Mouse (Mus musculus) kidney, embryonic 16.5 days (tissue): Measurements from ENCODE around the gene Dbnl. TPM values are rescaled to one million over a fixed set of nuclear protein-coding genes. Genes with fewer than 3 reads are reported as not detected.

Source experiments
- ATAC-seq: fragments of 200-750 bp; cut with Nextera tagmentation; 2 replicates; pipeline ENCODE4 v1.8.0; 2017; ENCODE audit warnings: moderate TSS enrichment; ENCODE audit not compliant: low FRiP score, low TSS enrichment
- H3K27ac ChIP-seq: fragments of 300-500 bp; sonication (generic); 2 replicates; pipeline ENCODE4 v1.5.1; 2014; ENCODE audit warnings: low read length
- H3K27me3 ChIP-seq: fragments of 300-500 bp; sonication (generic); 2 replicates; pipeline ENCODE4 v1.6.1; 2014; ENCODE audit warnings: low read length, control low read depth, mixed read lengths; ENCODE audit not compliant: insufficient read depth
- H3K36me3 ChIP-seq: fragments of 300-500 bp; sonication (generic); 2 replicates; pipeline ENCODE4 v1.6.1; 2014; ENCODE audit warnings: low read length, control low read depth, mixed read lengths; ENCODE audit not compliant: insufficient read depth
- H3K4me1 ChIP-seq: fragments of 300-500 bp; sonication (generic); 2 replicates; pipeline ENCODE4 v1.6.1; 2014; ENCODE audit warnings: low read length, control low read depth, mixed read lengths; ENCODE audit not compliant: insufficient read depth
- H3K4me2 ChIP-seq: fragments of 300-500 bp; sonication (generic); replicated peaks from 2 replicates; pipeline ENCODE4 v1.6.1; 2014; ENCODE audit warnings: low read depth, low read length
- H3K4me3 ChIP-seq: fragments of 300-500 bp; sonication (generic); 2 replicates; pipeline ENCODE4 v1.5.1; 2014; ENCODE audit warnings: mild to moderate bottlenecking, low read length
- H3K9ac ChIP-seq: fragments of 300-500 bp; sonication (generic); replicated peaks from 2 replicates; pipeline ENCODE4 v1.6.1; 2014; ENCODE audit warnings: low read length
- H3K9me3 ChIP-seq: fragments of 300-500 bp; sonication (generic); 2 replicates; pipeline ENCODE4 v1.6.1; 2016; ENCODE audit warnings: low read length, control low read depth
- WGBS: fragments of 180-500 bp; shearing (Covaris S2); extraction: QIAGEN DNeasy Blood & Tissue Kit; methylation state at CpG from one replicate; pipeline ENCODE4 v1.1.7; 2014; 5-methylcytosine and 5-hydroxymethylcytosine counted together
- polyA plus RNA-seq: library from polyadenylated mRNA; unstranded; fragments of >200 nt; fragmentation: Nextera tagmentation; extraction: Ambion mirVana; gene quantifications from 2 replicates; pipeline ENCODE4 v1.2.1, GENCODE M21; 2015

Dbnl gene
- polyA plus RNA-seq, 1 experiment from 2014 or later = 132 TPM

GRCm38 (mm10) chr11:5761820-5762632 is 26.3 kb upstream of the Dbnl start, which contains the start of gene Urgcp:
Gene Urgcp (minus strand): TSS chr11:5762376.
- peak within 1 kb of the TSS; percentile 72 for H3K4me2 ChIP-seq
- peak within 1 kb of the TSS; percentile 97 for H3K27ac ChIP-seq
- peak; percentile 99 for ATAC-seq
- peak within 1 kb of the TSS; percentile 55 for H3K4me3 ChIP-seq
- H3K4me1 ChIP-seq = peaks cover 11% of the 10 kb centered on the region
- under 1% methylated on average over 68 of the region's 68 CpGs for WGBS
- no peaks in the 10 kb centered on the region for H3K27me3 ChIP-seq
- H3K9me3 ChIP-seq = no peaks in the 10 kb centered on the region
- peaks cover 3% of the 10 kb centered on the region; the same call in 1 of the 2 replicates for H3K36me3 ChIP-seq
- H3K9ac ChIP-seq = peak within 1 kb of the TSS; percentile 73

- peak overlapping the region; percentile 55 for H3K4me3 ChIP-seq
- H3K9me3 ChIP-seq = no peaks in the 10 kb centered on the region
- H3K4me2 ChIP-seq = peak overlapping the region; percentile 72
- H3K4me1 ChIP-seq = peaks cover 11% of the 10 kb centered on the region
- no peak for ATAC-seq
- H3K36me3 ChIP-seq = peaks cover 3% of the 10 kb centered on the region; the same call in 1 of the 2 replicates
- H3K9ac ChIP-seq = peak overlapping the region; percentile 60
- H3K27me3 ChIP-seq = no peaks in the 10 kb centered on the region
- 19% methylated on average over 6 of the region's 6 CpGs for WGBS
- peak overlapping the region; percentile 97; the same call in 1 of the 2 replicates for H3K27ac ChIP-seq
Measured at GRCm38 (mm10) chr11:5762633-5762982, 25.7 kb upstream of the Dbnl start.

DNA sequence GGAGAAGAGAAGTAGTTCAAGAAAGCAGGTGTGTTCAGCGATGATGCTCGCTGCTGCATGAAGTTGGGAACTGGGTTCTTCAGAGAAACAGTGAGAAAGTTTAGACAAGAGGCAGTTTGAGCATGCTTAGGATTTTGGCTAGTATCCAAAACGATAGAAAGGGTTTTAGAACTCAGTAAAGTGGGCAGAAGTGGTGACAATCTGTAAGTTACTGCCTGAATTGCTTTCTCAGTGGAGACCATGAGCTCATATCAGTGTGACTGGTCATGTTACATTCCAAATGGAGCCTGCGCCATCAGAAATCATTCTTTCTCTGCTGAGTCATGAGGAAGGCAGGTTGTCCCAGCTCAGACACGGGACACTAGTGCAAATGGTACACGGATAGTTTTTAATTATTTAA is 22.3 kb upstream of the Dbnl start:
- H3K9ac ChIP-seq = no peak overlapping the region
- H3K36me3 ChIP-seq = peaks cover 11% of the 10 kb centered on the region
- no peak for ATAC-seq
- no peaks in the 10 kb centered on the region for H3K9me3 ChIP-seq
- 87% methylated on average over 6 of the region's 6 CpGs for WGBS
- no peak overlapping the region for H3K4me2 ChIP-seq
- peaks cover 4% of the 10 kb centered on the region; the same call in 1 of the 2 replicates for H3K4me1 ChIP-seq
- H3K27ac ChIP-seq = no peak overlapping the region
- no peak overlapping the region for H3K4me3 ChIP-seq
- H3K27me3 ChIP-seq = no peaks in the 10 kb centered on the region

GRCm38 (mm10) chr11:5778481-5778880 is 9.8 kb upstream of the Dbnl start:
- Histone ChIP-seq H3K36me3 (no peaks in the 10 kb centered on the region; the same call in 1 of the 2 replicates), H3K4me1 (no peaks in the 10 kb centered on the region), H3K4me3 (no peak overlapping the region), H3K9me3 (no peaks in the 10 kb centered on the region), H3K9ac (no peak overlapping the region), H3K27ac (no peak overlapping the region), H3K4me2 (no peak overlapping the region), H3K27me3 (no peaks in the 10 kb centered on the region)
- WGBS = 70% methylated on average over 2 of the region's 2 CpGs
- ATAC-seq = no peak

GRCm38 (mm10) chr11:5780035-5780499 is 8.2 kb upstream of the Dbnl start:
- Histone ChIP-seq H3K27me3 (no peaks in the 10 kb centered on the region), H3K9ac (no peak overlapping the region), H3K27ac (no peak overlapping the region), H3K36me3 (no peaks in the 10 kb centered on the region; the same call in 1 of the 2 replicates), H3K9me3 (no peaks in the 10 kb centered on the region), H3K4me1 (no peaks in the 10 kb centered on the region), H3K4me3 (no peak overlapping the region), H3K4me2 (no peak overlapping the region)
- ATAC-seq = no peak
- 88% methylated on average over 6 of the region's 6 CpGs for WGBS

DNA sequence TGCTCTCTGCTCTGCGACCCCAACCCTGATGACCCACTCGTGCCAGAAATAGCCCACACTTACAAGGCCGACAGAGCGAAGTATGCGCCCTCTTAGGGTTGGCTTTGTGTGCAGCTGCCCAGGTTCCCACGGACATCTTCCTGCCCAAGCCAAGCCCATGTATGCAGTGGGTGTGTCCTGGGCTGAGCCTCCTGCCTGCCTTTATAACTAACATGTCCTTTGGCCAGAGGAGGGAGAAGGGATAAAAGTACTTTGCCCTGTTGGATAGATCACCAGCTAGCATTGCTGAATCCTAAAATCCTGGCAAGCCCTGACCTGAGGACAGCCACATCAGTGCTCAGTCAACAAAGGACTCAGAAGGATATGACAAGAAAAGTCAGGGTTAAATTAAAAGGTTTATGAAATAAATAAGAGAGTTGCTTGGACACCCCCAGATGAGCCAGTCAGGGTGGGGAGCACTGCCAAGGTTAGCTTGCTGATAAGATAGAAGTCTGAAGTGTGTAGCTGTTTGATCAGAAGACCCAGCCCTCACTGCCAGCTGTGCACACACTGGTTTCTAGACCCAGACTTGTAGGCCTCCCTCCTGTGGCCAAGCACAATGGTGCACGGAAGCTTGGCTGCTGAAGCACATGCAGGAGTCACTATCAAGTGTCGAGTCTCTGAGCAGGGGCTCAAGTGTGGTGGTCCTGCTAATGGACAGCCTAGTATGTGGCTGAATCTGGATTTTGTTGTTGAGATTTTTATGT is 5.9 kb upstream of the Dbnl start:
- H3K4me3 ChIP-seq = no peak overlapping the region
- peaks cover 4% of the 10 kb centered on the region for H3K4me1 ChIP-seq
- 70% methylated on average over 8 of the region's 8 CpGs for WGBS
- H3K9ac ChIP-seq = no peak overlapping the region
- no peaks in the 10 kb centered on the region for H3K27me3 ChIP-seq
- 0 out of 2 replicates have a peak, but pooled peaks have one; percentile 31 for ATAC-seq
- no peaks in the 10 kb centered on the region for H3K9me3 ChIP-seq
- H3K27ac ChIP-seq = no peak overlapping the region
- H3K36me3 ChIP-seq = no peaks in the 10 kb centered on the region; the same call in 1 of the 2 replicates
- no peak overlapping the region for H3K4me2 ChIP-seq

DNA sequence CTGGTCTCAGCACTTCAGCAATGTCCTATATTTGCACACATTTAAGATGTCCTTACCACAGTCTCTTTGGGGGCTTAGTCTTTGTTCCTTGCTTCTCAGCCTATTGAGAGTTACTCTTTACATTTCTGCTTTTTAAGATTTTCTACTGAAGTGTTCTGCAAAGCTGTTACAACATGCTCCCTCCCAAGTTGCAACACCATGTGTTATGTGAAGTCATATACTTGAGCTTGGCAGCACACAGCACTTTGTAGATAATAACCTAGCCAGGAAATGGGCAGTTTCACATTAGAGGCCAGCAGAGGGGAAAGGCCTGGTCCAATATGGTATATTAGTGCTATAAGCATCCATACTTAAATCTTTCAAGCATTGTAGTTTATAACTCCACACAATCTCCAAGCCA is 2.6 kb upstream of the Dbnl start:
- no peak overlapping the region for H3K4me3 ChIP-seq
- no peak overlapping the region for H3K27ac ChIP-seq
- no peak overlapping the region for H3K4me2 ChIP-seq
- ATAC-seq = no peak
- H3K9me3 ChIP-seq = no peaks in the 10 kb centered on the region
- no peaks in the 10 kb centered on the region for H3K27me3 ChIP-seq
- no peak overlapping the region for H3K9ac ChIP-seq
- peaks cover 20% of the 10 kb centered on the region for H3K4me1 ChIP-seq
- H3K36me3 ChIP-seq = no peaks in the 10 kb centered on the region; the same call in 1 of the 2 replicates

DNA sequence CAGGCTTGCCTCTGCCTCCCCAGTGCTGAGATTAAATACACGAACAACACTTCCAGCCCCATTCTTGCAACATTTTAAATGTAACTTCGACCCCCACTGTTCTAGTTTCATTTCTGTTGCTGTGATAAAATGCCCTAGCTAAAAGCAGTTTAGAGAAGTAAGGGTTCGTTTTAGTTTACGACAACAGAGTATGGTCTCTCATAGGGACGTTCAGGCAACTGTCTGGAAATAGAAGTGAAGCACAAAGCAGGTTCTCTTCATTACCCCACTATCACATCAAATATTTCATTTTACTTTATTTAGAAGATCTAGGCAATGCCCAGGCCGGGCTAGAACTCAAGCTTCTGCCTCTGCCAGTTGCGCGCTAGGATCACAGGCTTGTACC is 625 bp upstream of the Dbnl start:
- 38% methylated on average over 8 of the region's 8 CpGs for WGBS
- Histone ChIP-seq H3K4me3 (peak overlapping the region; percentile 79), H3K27ac (peak overlapping the region; percentile 87), H3K36me3 (peaks cover 6% of the 10 kb centered on the region), H3K4me2 (peak overlapping the region; percentile 74), H3K9ac (peak overlapping the region; percentile 79), H3K9me3 (no peaks in the 10 kb centered on the region), H3K4me1 (peaks cover 20% of the 10 kb centered on the region), H3K27me3 (no peaks in the 10 kb centered on the region)
- no peak for ATAC-seq

DNA sequence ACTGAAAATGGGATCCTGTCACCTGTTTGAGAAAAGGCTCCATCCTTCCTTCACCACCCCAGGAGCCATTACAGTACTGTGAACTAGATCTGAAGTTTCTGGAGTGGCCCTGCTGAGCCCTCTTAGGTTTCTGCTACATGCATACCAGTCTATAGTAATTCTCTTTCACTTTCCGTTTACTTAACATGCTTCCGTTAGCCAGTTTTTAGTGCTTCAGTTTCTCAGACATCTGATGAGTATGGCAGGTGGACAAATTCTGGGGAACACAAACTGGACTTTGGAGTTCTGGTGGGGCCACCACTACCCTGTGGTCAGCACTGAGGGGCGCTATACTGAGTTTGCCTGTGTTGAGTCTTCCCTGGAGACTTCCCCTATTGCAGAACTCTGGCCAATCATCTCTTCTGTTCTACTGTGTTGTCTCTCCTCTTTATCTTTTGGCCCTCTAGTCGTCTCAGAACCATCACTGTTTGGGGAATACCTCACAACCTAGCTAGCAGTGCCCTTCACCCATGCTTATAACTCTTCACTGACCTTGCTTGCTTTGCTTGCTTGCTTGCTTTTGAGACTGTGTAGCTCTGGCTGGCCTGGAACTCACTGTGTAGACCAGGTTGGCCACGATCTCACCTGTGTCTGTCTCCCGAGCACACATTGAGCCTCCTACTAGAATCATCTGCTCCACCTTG is 924 bp downstream of the Dbnl start:
- WGBS = 63% methylated on average over 6 of the region's 6 CpGs
- Histone ChIP-seq H3K4me1 (peaks cover 20% of the 10 kb centered on the region), H3K36me3 (peaks cover 15% of the 10 kb centered on the region), H3K9me3 (no peaks in the 10 kb centered on the region), H3K4me3 (peak overlapping the region; percentile 79), H3K27me3 (no peaks in the 10 kb centered on the region), H3K9ac (peak overlapping the region; percentile 85), H3K4me2 (peak overlapping the region; percentile 74), H3K27ac (peak overlapping the region; percentile 87)
- ATAC-seq = no peak
